Mouse (Mus musculus): ENCODE results near the gene Tmprss2. TPM values are rescaled to one million over a fixed set of nuclear protein-coding genes. Genes with fewer than 3 reads are reported as not detected.
A peak's percentile ranks its signal among the peaks of the same experiment; 100 is the strongest.

The Tmprss2 gene
- polyA plus RNA-seq, 1 experiment from 2014 or later: 0.23 TPM

GRCm38 (mm10) chr16:97536859-97537258 lies 74.1 kb downstream of the Tmprss2 start:
- WGBS: 64% methylated on average over 1 of the region's 1 CpGs
- Histone ChIP-seq H3K9me3 (ENCODE audit: control insufficient read depth, low read length) (no peaks in the 10 kb centered on the region), H3K4me1 (ENCODE audit: control insufficient read depth, insufficient read depth, low read length) (peaks cover 13% of the 10 kb centered on the region), H3K27me3 (ENCODE audit: control insufficient read depth, insufficient read depth, low read length) (no peaks in the 10 kb centered on the region), H3K27ac (ENCODE audit: low read depth, low read length) (no peak overlapping the region), H3K9ac (ENCODE audit: low read length) (no peak overlapping the region), H3K4me3 (ENCODE audit: low read depth, low read length) (no peak overlapping the region), H3K36me3 (ENCODE audit: control insufficient read depth, insufficient read depth, low read length) (no peaks in the 10 kb centered on the region), H3K4me2 (ENCODE audit: low read depth) (no peak overlapping the region)
- no peak for ATAC-seq (ENCODE audit: insufficient read depth, low FRiP score, low TSS enrichment)
- no peak for DNase-seq (ENCODE audit: low spot score)

DNA sequence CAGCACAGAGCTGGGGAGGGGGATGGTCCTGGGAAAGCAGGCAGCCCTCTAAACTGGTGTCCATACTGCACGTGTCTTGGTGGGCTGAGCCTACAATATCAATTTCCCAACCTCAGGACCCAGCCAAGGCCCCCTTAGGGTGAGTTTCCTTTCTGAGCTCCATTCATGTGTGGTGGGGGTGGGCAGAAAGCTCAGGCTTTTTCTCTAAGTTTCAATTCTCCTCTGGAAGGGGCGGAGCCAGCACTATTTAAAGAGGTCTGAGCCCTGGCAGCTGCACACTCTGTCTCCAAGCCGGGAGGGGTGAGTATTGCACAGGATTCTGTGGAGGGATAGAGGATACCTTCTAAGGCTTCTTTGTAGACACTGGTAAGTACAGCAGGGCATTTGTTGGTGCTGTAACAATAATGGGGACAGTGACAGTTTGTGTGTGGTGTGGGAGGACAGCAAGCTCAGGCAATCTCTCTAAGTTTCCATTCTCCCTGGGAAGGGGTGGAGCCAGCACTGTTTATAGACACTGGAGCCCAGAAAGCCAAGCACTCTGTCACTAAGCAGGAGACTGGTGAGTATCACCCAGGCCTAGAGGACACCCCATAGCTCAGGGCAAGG lies 75.1 kb downstream of the Tmprss2 start:
- H3K36me3 ChIP-seq (ENCODE audit: control insufficient read depth, insufficient read depth, low read length): no peaks in the 10 kb centered on the region
- ATAC-seq (ENCODE audit: insufficient read depth, low FRiP score, low TSS enrichment): peak; percentile 84
- no peaks in the 10 kb centered on the region for H3K9me3 ChIP-seq (ENCODE audit: control insufficient read depth, low read length)
- no peak overlapping the region for H3K27ac ChIP-seq (ENCODE audit: low read depth, low read length)
- no peaks in the 10 kb centered on the region for H3K27me3 ChIP-seq (ENCODE audit: control insufficient read depth, insufficient read depth, low read length)
- WGBS: 15% methylated on average over 3 of the region's 3 CpGs
- 0 out of 2 replicates have a peak overlapping the region, but pooled peaks have one; percentile 28 for H3K9ac ChIP-seq (ENCODE audit: low read length)
- DNase-seq (ENCODE audit: low spot score): peak; percentile 66
- H3K4me1 ChIP-seq (ENCODE audit: control insufficient read depth, insufficient read depth, low read length): peaks cover 13% of the 10 kb centered on the region
- peak overlapping the region; percentile 6; the same call in 1 of the 2 replicates for H3K4me2 ChIP-seq (ENCODE audit: low read depth)
- H3K4me3 ChIP-seq (ENCODE audit: low read depth, low read length): no peak overlapping the region

GRCm38 (mm10) chr16:97534876-97535461 lies 76.0 kb downstream of the Tmprss2 start:
- DNase-seq (ENCODE audit: low spot score): no peak
- Histone ChIP-seq H3K27ac (ENCODE audit: low read depth, low read length) (no peak overlapping the region), H3K36me3 (ENCODE audit: control insufficient read depth, insufficient read depth, low read length) (no peaks in the 10 kb centered on the region), H3K4me1 (ENCODE audit: control insufficient read depth, insufficient read depth, low read length) (peaks cover 13% of the 10 kb centered on the region), H3K9me3 (ENCODE audit: control insufficient read depth, low read length) (no peaks in the 10 kb centered on the region), H3K4me3 (ENCODE audit: low read depth, low read length) (no peak overlapping the region), H3K4me2 (ENCODE audit: low read depth) (no peak overlapping the region), H3K27me3 (ENCODE audit: control insufficient read depth, insufficient read depth, low read length) (no peaks in the 10 kb centered on the region), H3K9ac (ENCODE audit: low read length) (no peak overlapping the region)
- 42% methylated on average over 5 of the region's 5 CpGs for WGBS
- ATAC-seq (ENCODE audit: insufficient read depth, low FRiP score, low TSS enrichment): no peak

- H3K27ac ChIP-seq (ENCODE audit: low read depth, low read length): no peak overlapping the region
- peaks cover 13% of the 10 kb centered on the region for H3K4me1 ChIP-seq (ENCODE audit: control insufficient read depth, insufficient read depth, low read length)
- no peak overlapping the region for H3K9ac ChIP-seq (ENCODE audit: low read length)
- ATAC-seq (ENCODE audit: insufficient read depth, low FRiP score, low TSS enrichment): no peak
- no peaks in the 10 kb centered on the region for H3K27me3 ChIP-seq (ENCODE audit: control insufficient read depth, insufficient read depth, low read length)
- 50% methylated on average over 1 of the region's 1 CpGs for WGBS
- H3K36me3 ChIP-seq (ENCODE audit: control insufficient read depth, insufficient read depth, low read length): no peaks in the 10 kb centered on the region
- H3K4me3 ChIP-seq (ENCODE audit: low read depth, low read length): no peak overlapping the region
- no peaks in the 10 kb centered on the region for H3K9me3 ChIP-seq (ENCODE audit: control insufficient read depth, low read length)
- DNase-seq (ENCODE audit: low spot score): no peak
- no peak overlapping the region for H3K4me2 ChIP-seq (ENCODE audit: low read depth)
Observed at GRCm38 (mm10) chr16:97534448-97534847, 76.5 kb downstream of the Tmprss2 start.

- DNase-seq (ENCODE audit: low spot score) (no peak), ATAC-seq (ENCODE audit: insufficient read depth, low FRiP score, low TSS enrichment) (no peak)
- WGBS: 94% methylated on average over 5 of the region's 5 CpGs
Observed at GRCm38 (mm10) chr16:97533751-97534150, 77.2 kb downstream of the Tmprss2 start.

DNA sequence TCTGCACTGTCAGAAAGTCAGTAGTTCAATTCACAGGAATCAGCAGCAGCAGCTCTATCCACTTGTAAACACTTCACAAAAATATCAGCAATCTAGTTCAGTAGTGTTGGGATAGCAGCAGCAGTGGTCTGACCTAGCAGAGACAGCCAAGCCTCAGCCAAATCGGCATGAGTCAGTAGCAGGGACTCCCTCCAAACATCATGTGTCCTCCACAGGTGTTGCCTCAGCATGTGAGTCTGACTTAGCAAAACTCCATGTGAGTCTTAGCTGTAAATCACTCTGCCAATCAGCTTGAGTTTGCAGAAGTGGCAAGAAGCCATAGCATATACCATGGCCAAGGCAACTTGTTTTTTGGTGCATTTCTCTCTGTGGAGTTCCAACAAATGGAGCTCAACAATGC lies 77.9 kb downstream of the Tmprss2 start:
- no peak for ATAC-seq (ENCODE audit: insufficient read depth, low FRiP score, low TSS enrichment)
- H3K27ac ChIP-seq (ENCODE audit: low read depth, low read length): no peak overlapping the region
- H3K4me2 ChIP-seq (ENCODE audit: low read depth): no peak overlapping the region
- 93% methylated on average over 1 of the region's 1 CpGs for WGBS
- no peaks in the 10 kb centered on the region for H3K36me3 ChIP-seq (ENCODE audit: control insufficient read depth, insufficient read depth, low read length)
- no peak overlapping the region for H3K4me3 ChIP-seq (ENCODE audit: low read depth, low read length)
- H3K9ac ChIP-seq (ENCODE audit: low read length): no peak overlapping the region
- DNase-seq (ENCODE audit: low spot score): no peak
- no peaks in the 10 kb centered on the region for H3K9me3 ChIP-seq (ENCODE audit: control insufficient read depth, low read length)
- no peaks in the 10 kb centered on the region for H3K27me3 ChIP-seq (ENCODE audit: control insufficient read depth, insufficient read depth, low read length)
- H3K4me1 ChIP-seq (ENCODE audit: control insufficient read depth, insufficient read depth, low read length): peaks cover 13% of the 10 kb centered on the region

More at GRCm38 (mm10) chr16:97533751-97534150, 77.2 kb downstream of the Tmprss2 start:
- no peak overlapping the region for H3K4me2 ChIP-seq (ENCODE audit: low read depth)
- H3K36me3 ChIP-seq (ENCODE audit: control insufficient read depth, insufficient read depth, low read length): no peaks in the 10 kb centered on the region
- no peak overlapping the region for H3K4me3 ChIP-seq (ENCODE audit: low read depth, low read length)
- H3K27ac ChIP-seq (ENCODE audit: low read depth, low read length): no peak overlapping the region
- H3K27me3 ChIP-seq (ENCODE audit: control insufficient read depth, insufficient read depth, low read length): no peaks in the 10 kb centered on the region
- no peak overlapping the region for H3K9ac ChIP-seq (ENCODE audit: low read length)
- no peaks in the 10 kb centered on the region for H3K9me3 ChIP-seq (ENCODE audit: control insufficient read depth, low read length)
- peaks cover 13% of the 10 kb centered on the region for H3K4me1 ChIP-seq (ENCODE audit: control insufficient read depth, insufficient read depth, low read length)

DNA sequence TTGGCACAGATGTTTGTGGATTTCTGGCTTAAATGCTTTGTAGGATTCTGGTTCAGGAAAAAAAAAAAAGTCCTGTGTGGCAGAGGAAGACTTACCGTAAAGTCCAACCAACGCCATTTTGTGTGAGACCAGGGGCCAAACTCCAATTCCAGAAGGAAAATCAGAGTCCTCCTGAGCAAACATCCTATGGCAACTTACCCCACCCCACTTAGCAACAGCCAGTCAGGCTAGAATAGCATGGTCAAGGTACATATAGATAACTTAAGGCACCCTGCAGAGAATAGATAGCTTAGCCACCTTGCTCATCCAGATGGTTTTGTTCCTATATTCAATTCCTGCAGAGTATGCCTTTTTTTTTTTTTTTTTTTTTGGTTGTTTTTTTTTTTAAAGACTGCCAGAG lies 81.8 kb downstream of the Tmprss2 start:
- H3K9me3 ChIP-seq (ENCODE audit: control insufficient read depth, low read length): no peaks in the 10 kb centered on the region
- H3K9ac ChIP-seq (ENCODE audit: low read length): no peak overlapping the region
- H3K4me2 ChIP-seq (ENCODE audit: low read depth): no peak overlapping the region
- H3K4me1 ChIP-seq (ENCODE audit: control insufficient read depth, insufficient read depth, low read length): no peaks in the 10 kb centered on the region
- no peaks in the 10 kb centered on the region for H3K36me3 ChIP-seq (ENCODE audit: control insufficient read depth, insufficient read depth, low read length)
- no peaks in the 10 kb centered on the region for H3K27me3 ChIP-seq (ENCODE audit: control insufficient read depth, insufficient read depth, low read length)
- DNase-seq (ENCODE audit: low spot score) (no peak), ATAC-seq (ENCODE audit: insufficient read depth, low FRiP score, low TSS enrichment) (no peak)
- H3K4me3 ChIP-seq (ENCODE audit: low read depth, low read length): no peak overlapping the region
- WGBS: 89% methylated on average over 2 of the region's 2 CpGs
- H3K27ac ChIP-seq (ENCODE audit: low read depth, low read length): no peak overlapping the region

DNA sequence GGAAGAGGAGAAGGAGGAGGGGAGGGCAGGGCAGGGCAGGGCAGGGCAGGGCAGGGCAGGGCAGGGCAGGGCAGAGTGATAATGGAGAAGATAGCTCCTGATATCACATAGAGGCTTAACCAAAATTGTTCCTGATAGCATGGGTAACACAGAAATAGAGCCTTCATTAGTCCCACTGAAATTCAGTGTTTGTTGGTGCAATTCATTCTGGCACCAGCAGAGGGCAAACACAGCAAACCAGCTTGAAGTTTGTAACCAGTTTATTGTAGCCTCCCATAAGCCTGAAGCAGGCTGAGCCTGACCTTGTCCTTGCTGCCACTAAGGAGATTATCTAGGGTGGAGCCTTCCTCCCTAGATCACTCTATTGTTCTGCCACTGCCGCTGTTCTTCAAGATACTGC lies 88.0 kb downstream of the Tmprss2 start:
- DNase-seq (ENCODE audit: low spot score) (peak; percentile 61), ATAC-seq (ENCODE audit: insufficient read depth, low FRiP score, low TSS enrichment) (no peak)
- WGBS: 14% methylated on average over 1 of the region's 1 CpGs
- Histone ChIP-seq H3K9ac (ENCODE audit: low read length) (no peak overlapping the region), H3K4me2 (ENCODE audit: low read depth) (no peak overlapping the region), H3K27me3 (ENCODE audit: control insufficient read depth, insufficient read depth, low read length) (no peaks in the 10 kb centered on the region), H3K4me1 (ENCODE audit: control insufficient read depth, insufficient read depth, low read length) (no peaks in the 10 kb centered on the region), H3K4me3 (ENCODE audit: low read depth, low read length) (no peak overlapping the region), H3K9me3 (ENCODE audit: control insufficient read depth, low read length) (no peaks in the 10 kb centered on the region), H3K36me3 (ENCODE audit: control insufficient read depth, insufficient read depth, low read length) (no peaks in the 10 kb centered on the region), H3K27ac (ENCODE audit: low read depth, low read length) (no peak overlapping the region)

GRCm38 (mm10) chr16:97521983-97522382 lies 89.0 kb downstream of the Tmprss2 start:
- DNase-seq (ENCODE audit: low spot score) (no peak), ATAC-seq (ENCODE audit: insufficient read depth, low FRiP score, low TSS enrichment) (no peak)
- Histone ChIP-seq H3K27me3 (ENCODE audit: control insufficient read depth, insufficient read depth, low read length) (no peaks in the 10 kb centered on the region), H3K4me2 (ENCODE audit: low read depth) (no peak overlapping the region), H3K9me3 (ENCODE audit: control insufficient read depth, low read length) (no peaks in the 10 kb centered on the region), H3K9ac (ENCODE audit: low read length) (no peak overlapping the region), H3K27ac (ENCODE audit: low read depth, low read length) (no peak overlapping the region), H3K4me1 (ENCODE audit: control insufficient read depth, insufficient read depth, low read length) (no peaks in the 10 kb centered on the region), H3K4me3 (ENCODE audit: low read depth, low read length) (no peak overlapping the region), H3K36me3 (ENCODE audit: control insufficient read depth, insufficient read depth, low read length) (no peaks in the 10 kb centered on the region)
- 84% methylated on average over 6 of the region's 6 CpGs for WGBS
